Mouse (Mus musculus): ENCODE measurements around the gene Tacc3.

GRCm38 (mm10) chr5:33678244-33678643, 20.3 kb downstream of the Tacc3 start:
- TF ChIP-seq CTCF (IDR thresholded peaks at IDR 0.05; ENCODE audit: low read depth, low read length), result no peak
- TF ChIP-seq POLR2A (IDR thresholded peaks at IDR 0.05; ENCODE audit: insufficient read depth, low read length), result no peak

Measured in ES-Bruce4 (cell line).